Mouse (Mus musculus) CH12.LX (cell line): ENCODE measurements at regions not wholly inside any gene's neighbourhood (a gene's known extent, or its start where the extent isn't known, plus 50 kb on each side); places are given as distances from the start of the nearest gene placed in this dataset.
A peak's percentile ranks its signal among the peaks of the same experiment; 100 is the strongest.

ENCODE experiments used
- CTCF ChIP-seq, 2 experiments: IDR thresholded peaks in 1 of 2; conservative IDR thresholded peaks in 1 of 2; 2 replicates each; pipeline ENCODE4 v1.5.1; 2011 to 2012; ENCODE audit warnings: low read depth in 2 of 2, low read length in 2 of 2, improper control_type of control experiment in 1 of 2, inconsistent platforms in 1 of 2, mild to moderate bottlenecking in 1 of 2, moderate library complexity in 1 of 2
- TCF12 ChIP-seq: IDR thresholded peaks from 2 replicates; pipeline ENCODE4 v1.6.1; 2014; ENCODE audit warnings: low read depth, mild to moderate bottlenecking, inconsistent platforms, low read length, improper control_type of control experiment

DNA sequence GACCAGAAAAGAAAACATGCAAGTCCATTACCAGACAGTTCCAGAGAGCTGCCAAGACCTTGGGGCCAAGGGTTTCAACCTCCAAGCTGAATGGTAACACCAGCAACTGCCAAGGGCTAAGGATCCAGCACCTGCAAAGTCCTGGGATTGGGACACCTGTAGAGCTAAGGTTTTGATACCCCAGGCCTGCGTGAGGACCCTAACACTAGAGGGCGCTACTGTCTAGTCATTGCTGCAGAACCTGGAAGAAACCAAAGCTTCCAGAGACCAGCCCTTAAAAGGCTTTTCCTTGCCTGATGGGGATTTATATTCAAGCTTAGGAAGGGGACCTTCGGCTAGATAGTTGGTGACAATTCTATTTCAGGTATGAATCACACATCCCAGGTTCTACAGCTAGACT lies 263.6 kb downstream of the Pmp22 start:
- TF ChIP-seq CTCF (conservative IDR thresholded peaks at IDR 0.05 in 1 of 2, IDR thresholded peaks at IDR 0.05 in 1 of 2; ENCODE audit: low read depth in 2 of 2, low read length in 2 of 2) (peak; percentile 54 to 65), TCF12 (no peak)
